Comparison of ENCODE assay signal across 8 mouse cellular contexts in the genomic region with DNA sequence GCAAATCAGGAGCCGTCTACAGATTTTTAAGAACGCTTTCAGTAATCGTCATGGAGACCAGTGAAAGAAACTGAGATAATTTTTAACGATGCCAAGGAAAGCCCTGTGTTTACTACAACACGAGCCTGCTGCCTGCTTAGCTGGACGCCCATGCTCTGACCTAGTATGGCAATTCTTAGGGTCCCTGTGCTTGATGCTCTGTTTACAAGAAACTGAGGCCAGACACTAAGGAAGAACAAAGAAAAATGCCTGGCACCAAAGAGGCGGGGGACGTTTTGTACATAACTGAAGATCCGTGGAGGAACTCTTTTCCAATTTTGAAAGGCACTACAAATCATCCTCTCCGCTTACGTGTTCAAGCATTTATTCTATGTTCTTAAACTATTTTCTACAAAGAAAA. TPM values are rescaled to one million over a fixed set of nuclear protein-coding genes. Genes with fewer than 3 reads are reported as not detected.
A peak's percentile ranks its signal among the peaks of the same experiment; 100 is the strongest.
DNase-seq lines count a peak whose midpoint lies in the region; ATAC-seq and TF ChIP-seq lines count a peak whose summit lies in the region.

No protein-coding gene starts in this region.

- H3K4me2 ChIP-seq in forebrain, embryonic 13.5 days = peak overlapping the region; percentile 73
- H3K4me2 ChIP-seq in midbrain, embryonic 13.5 days (replicated peaks) = peak overlapping the region; percentile 69

- H3K4me1 ChIP-seq in erythroblast, embryonic 14.5 days (ENCODE audit: control insufficient read depth) = peaks cover 24% of the 10 kb centered on the region
- peaks cover 0 to 2% of the 10 kb centered on the region in 2 experiments; a peak in 1 of 4 replicates for H3K4me1 ChIP-seq in ES-E14 (ENCODE audit: control insufficient read depth in 2 of 2, insufficient read depth in 2 of 2, low read length in 2 of 2, poor library complexity in 1 of 2)
- H3K4me1 ChIP-seq in forebrain, embryonic 13.5 days = peaks cover 18% of the 10 kb centered on the region
- peaks cover 33% of the 10 kb centered on the region for H3K4me1 ChIP-seq in midbrain, embryonic 13.5 days (replicated peaks)

- no peaks in the 10 kb centered on the region for H3K9me3 ChIP-seq in erythroblast, embryonic 14.5 days (ENCODE audit: control insufficient read depth, low read length)
- H3K9me3 ChIP-seq in ES-E14 (ENCODE audit: control insufficient read depth, insufficient read depth, low read depth, low read length) = no peaks in the 10 kb centered on the region
- H3K9me3 ChIP-seq in forebrain, embryonic 13.5 days (replicated peaks) = no peaks in the 10 kb centered on the region
- no peaks in the 10 kb centered on the region for H3K9me3 ChIP-seq in midbrain, embryonic 13.5 days

- H3K36me3 ChIP-seq in erythroblast, embryonic 14.5 days (ENCODE audit: control insufficient read depth) = no peaks in the 10 kb centered on the region
- no peaks in the 10 kb centered on the region for H3K36me3 ChIP-seq in ES-E14 (ENCODE audit: control insufficient read depth, insufficient read depth, low read length, poor library complexity, severe bottlenecking)
- H3K36me3 ChIP-seq in forebrain, embryonic 13.5 days (ENCODE audit: poor library complexity, severe bottlenecking) = no peaks in the 10 kb centered on the region
- H3K36me3 ChIP-seq in midbrain, embryonic 13.5 days = no peaks in the 10 kb centered on the region

- DNase-seq in ES-E14 (ENCODE audit: low read depth, low spot score) = no peak
- peak; percentile 57 for DNase-seq in kidney, adult 9 months
- no peak for DNase-seq in urinary bladder, adult 2 months (ENCODE audit: low spot score)
- no peak for DNase-seq in testis, postnatal 10 days (ENCODE audit: low spot score)

- H3K27ac ChIP-seq in ES-E14 (ENCODE audit: insufficient read depth, low read depth, low read length, poor library complexity, severe bottlenecking) = no peak overlapping the region
- H3K27ac ChIP-seq in forebrain, embryonic 13.5 days = peak overlapping the region; percentile 94
- H3K27ac ChIP-seq in midbrain, embryonic 13.5 days = peak overlapping the region; percentile 97

- peaks cover 21% of the 10 kb centered on the region for H3K27me3 ChIP-seq in erythroblast, embryonic 14.5 days (ENCODE audit: control insufficient read depth)
- H3K27me3 ChIP-seq in forebrain, embryonic 13.5 days = no peaks in the 10 kb centered on the region
- H3K27me3 ChIP-seq in midbrain, embryonic 13.5 days = no peaks in the 10 kb centered on the region

- no peak overlapping the region; the same call in 1 of the 2 replicates for H3K9ac ChIP-seq in ES-E14 (ENCODE audit: insufficient read depth, low read depth, low read length, poor library complexity, severe bottlenecking)
- H3K9ac ChIP-seq in forebrain, embryonic 13.5 days = peak overlapping the region; percentile 85
- peak overlapping the region; percentile 94 for H3K9ac ChIP-seq in midbrain, embryonic 13.5 days (replicated peaks)

- peak overlapping the region; percentile 80 for H3K4me3 ChIP-seq in erythroblast, embryonic 14.5 days (replicated peaks)
- H3K4me3 ChIP-seq in ES-E14 (ENCODE audit: insufficient read depth in 1 of 2, low read depth in 1 of 2, low read length in 2 of 2, poor library complexity in 1 of 2, severe bottlenecking in 1 of 2) = peak overlapping the region; percentile 89 to 98; a peak in 3 of 4 replicates
- H3K4me3 ChIP-seq in forebrain, embryonic 13.5 days = peak overlapping the region; percentile 76
- H3K4me3 ChIP-seq in midbrain, embryonic 13.5 days (replicated peaks) = peak overlapping the region; percentile 82

- in situ Hi-C loops in ES-E14 (cut with MboI; ENCODE audit: low sequenced_read_pairs in 2 of 2, unreplicated experiment in 2 of 2) = no loop called here

- ATAC-seq in erythroblast, adult 5-6 weeks (replicated peaks; ENCODE audit: low FRiP score, poor library complexity, severe bottlenecking) = no peak
- no peak for ATAC-seq in forebrain, embryonic 13.5 days
- no peak for ATAC-seq in midbrain, embryonic 13.5 days

- 1% methylated on average over 11 of the region's 11 CpGs for WGBS in forebrain, embryonic 13.5 days
- WGBS in midbrain, embryonic 13.5 days = 3% methylated on average over 11 of the region's 11 CpGs

TF ChIP-seq in ES-E14, 5 proteins besides CTCF, POLR2A, EP300 and RAD21:
- TF ChIP-seq ZNF384 (IDR thresholded peaks at IDR 0.05; ENCODE audit: low read depth, low read length) (no peak), ZC3H11A (IDR thresholded peaks at IDR 0.05; ENCODE audit: borderline replicate concordance, low read depth, low read length) (no peak), HCFC1 (IDR thresholded peaks at IDR 0.05; ENCODE audit: borderline replicate concordance, insufficient read depth, low read length) (no peak), CHD2 (IDR thresholded peaks at IDR 0.05; ENCODE audit: low read depth, low read length) (no peak), MAFK (IDR thresholded peaks at IDR 0.05; ENCODE audit: insufficient read depth, low read depth, low read length) (no peak)
TF ChIP-seq in ES-E14: peak in this region for 0.

RNA-seq across cellular contexts. Expression of gene Ppp2r3a, which starts 1.1 kb away (rescaled TPM):
- polyA plus RNA-seq in erythroblast, embryonic 14.5 days (2012) = 0.03 and 0.04 TPM in 2 replicates
- total RNA-seq in erythroblast, adult 5-6 weeks (2015; ENCODE audit: low replicate concordance) = 0.58 and 2.5 TPM in 2 replicates
- total RNA-seq in erythroblast, adult 5-6 weeks (2017; ENCODE audit: low replicate concordance) = 0.09 and 0.98 TPM in 2 replicates
- total RNA-seq in ES-E14 (2012; rRNA removed) = 3.5 and 4.1 TPM in 2 replicates
- 15.9 and 17.3 TPM in 2 replicates for polyA plus RNA-seq in forebrain, embryonic 13.5 days (2015; fragmentation: Nextera tagmentation; extraction: Ambion mirVana)
- polyA plus RNA-seq in midbrain, embryonic 13.5 days (2015; fragmentation: Nextera tagmentation; extraction: Ambion mirVana) = 25.5 and 25.9 TPM in 2 replicates
- 18.9 and 23.8 TPM in 2 replicates for polyA plus RNA-seq in urinary bladder, adult 2 months (2012; rRNA removed)

Comparison
In these comparisons a context has a peak if more than half of its experiments do, and no peak if none do; other contexts are left out.
1. RNA of gene Ppp2r3a, which starts 1.1 kb away (polyA plus RNA-seq): 25.5 to 25.9 TPM in midbrain, embryonic 13.5 days, 18.9 to 23.8 TPM in urinary bladder, adult 2 months and 15.9 to 17.3 TPM in forebrain, embryonic 13.5 days; 0.03 to 0.04 TPM in erythroblast, embryonic 14.5 days; every median in the first group is over 10 times any median in the second.
2. Peak in every context shown above with its lines, with median percentiles within 50 percentile points of each other: H3K4me3 ChIP-seq.